Mouse (Mus musculus) liver, embryonic 13.5 days (tissue): ENCODE measurements around the gene Hspb7. TPM values are rescaled to one million over a fixed set of nuclear protein-coding genes. Genes with fewer than 3 reads are reported as not detected.

Experiments used
- ATAC-seq: fragments of 200-750 bp; cut with Nextera tagmentation; 2 replicates; pipeline ENCODE4 v1.8.0; 2017; ENCODE audit warnings: low read depth, mild to moderate bottlenecking, moderate number of reproducible peaks, moderate library complexity
- DNase-seq: peaks from one replicate; pipeline ENCODE4 v3.0.0; 2022
- H3K27ac ChIP-seq: fragments of 300-500 bp; sonication (generic); 2 replicates; pipeline ENCODE4 v1.5.1; 2015; ENCODE audit warnings: moderate library complexity, mild to moderate bottlenecking, inconsistent platforms
- H3K27me3 ChIP-seq: fragments of 300-500 bp; sonication (generic); 2 replicates; pipeline ENCODE4 v1.6.1; 2015; ENCODE audit warnings: mild to moderate bottlenecking, inconsistent platforms
- H3K36me3 ChIP-seq: fragments of 300-500 bp; sonication (generic); 2 replicates; pipeline ENCODE4 v1.6.1; 2015; ENCODE audit warnings: mild to moderate bottlenecking, inconsistent platforms
- H3K4me1 ChIP-seq: fragments of 300-500 bp; sonication (generic); replicated peaks from 2 replicates; pipeline ENCODE4 v1.6.1; 2015; ENCODE audit warnings: inconsistent platforms
- H3K4me2 ChIP-seq: fragments of 300-500 bp; sonication (generic); 2 replicates; pipeline ENCODE4 v1.6.1; 2015; ENCODE audit warnings: inconsistent platforms, mild to moderate bottlenecking, moderate library complexity
- H3K4me3 ChIP-seq: fragments of 300-500 bp; sonication (generic); replicated peaks from 2 replicates; pipeline ENCODE4 v1.5.1; 2015; ENCODE audit warnings: mild to moderate bottlenecking, inconsistent platforms
- H3K9ac ChIP-seq: fragments of 300-500 bp; sonication (generic); 2 replicates; pipeline ENCODE4 v1.6.1; 2015; ENCODE audit warnings: mild to moderate bottlenecking, inconsistent platforms
- H3K9me3 ChIP-seq: fragments of 300-500 bp; sonication (generic); replicated peaks from 2 replicates; pipeline ENCODE4 v1.6.1; 2016; ENCODE audit warnings: inconsistent platforms
- WGBS: fragments of 180-500 bp; shearing (Covaris S2); methylation state at CpG from one replicate; pipeline ENCODE4 v1.1.7; 2015; ENCODE audit not compliant: insufficient replicate concordance; 5-methylcytosine and 5-hydroxymethylcytosine counted together
- polyA plus RNA-seq: library from polyadenylated mRNA; unstranded; fragments of >200 nt; fragmentation: Nextera tagmentation; extraction: Ambion mirVana; gene quantifications from 2 replicates; pipeline ENCODE4 v1.2.1, GENCODE M21; 2015

The Hspb7 gene
- polyA plus RNA-seq, result 0.03 and 0.23 TPM in 2 replicates

DNA sequence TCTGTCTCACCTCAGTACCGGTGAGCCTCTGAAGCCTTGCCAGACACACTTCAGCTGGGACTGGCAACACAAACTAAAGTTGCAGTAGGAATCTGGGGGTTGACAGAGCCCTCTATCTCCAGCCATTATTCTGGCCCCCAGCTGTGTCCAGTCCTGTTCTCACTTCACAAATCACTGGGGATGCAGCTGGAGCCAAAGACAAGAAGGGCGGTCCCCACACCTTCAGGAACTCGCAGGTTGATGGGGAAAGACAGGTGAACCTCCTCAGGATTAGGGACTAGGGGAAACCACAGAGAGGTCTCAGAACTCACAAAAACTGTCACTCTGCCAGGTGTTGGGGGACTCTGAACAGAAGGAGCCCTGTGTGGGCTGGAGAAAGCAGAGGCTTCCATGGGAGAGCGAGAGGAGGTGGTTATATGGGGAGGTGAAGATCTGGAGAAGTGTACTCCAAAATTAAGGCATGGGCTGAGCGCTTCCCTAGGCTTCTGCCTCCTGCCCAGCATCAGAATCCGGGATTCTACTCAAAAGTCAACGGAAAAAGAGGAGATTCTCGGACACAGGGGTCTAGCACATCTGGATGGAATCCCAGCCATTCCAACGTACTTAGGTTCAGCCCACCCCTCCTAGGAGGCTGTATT lies at the start of gene Hspb7:
Gene Hspb7, plus strand, starts transcription at position 588 of the 638 bp plus-strand sequence.
- H3K9ac ChIP-seq, result no peak within 1 kb of the TSS
- H3K36me3 ChIP-seq, result no peaks in the 10 kb centered on the region
- no peak within 1 kb of the TSS for H3K4me2 ChIP-seq
- H3K27ac ChIP-seq, result no peak within 1 kb of the TSS
- DNase-seq (no peak), ATAC-seq (no peak)
- 44% methylated on average over 9 of the region's 9 CpGs for WGBS
- H3K27me3 ChIP-seq, result peaks cover 38% of the 10 kb centered on the region
- H3K4me3 ChIP-seq, result no peak within 1 kb of the TSS
- H3K4me1 ChIP-seq, result peaks cover 18% of the 10 kb centered on the region
- no peaks in the 10 kb centered on the region for H3K9me3 ChIP-seq

DNA sequence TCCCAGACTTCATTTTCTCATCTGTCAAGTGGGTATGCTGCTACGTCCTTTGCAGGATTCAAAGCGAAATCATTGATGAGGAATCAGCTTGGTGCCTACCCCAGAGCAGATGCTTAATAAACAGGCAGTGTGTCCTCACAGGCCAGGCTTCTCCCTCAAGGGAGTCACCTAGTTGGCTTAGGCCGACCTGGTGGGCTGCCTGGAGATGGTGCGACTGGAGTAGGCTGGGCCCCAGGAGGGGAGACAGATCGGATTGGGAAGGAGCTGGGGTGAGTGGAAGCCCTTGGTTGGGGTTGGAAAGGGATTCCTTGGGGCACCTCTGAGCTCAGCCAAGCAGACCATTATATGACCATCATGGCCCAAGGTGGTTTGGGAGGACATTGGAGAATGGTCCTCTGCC lies 48.2 kb upstream of the Hspb7 start:
- ATAC-seq (no peak), DNase-seq (no peak)
- H3K36me3 ChIP-seq, result no peaks in the 10 kb centered on the region
- H3K9me3 ChIP-seq, result no peaks in the 10 kb centered on the region
- H3K27me3 ChIP-seq, result peaks cover 36% of the 10 kb centered on the region
- WGBS, result 69% methylated on average over 5 of the region's 5 CpGs
- H3K4me1 ChIP-seq, result peaks cover 7% of the 10 kb centered on the region
- no peak overlapping the region for H3K4me2 ChIP-seq
- H3K27ac ChIP-seq, result no peak overlapping the region
- H3K9ac ChIP-seq, result no peak overlapping the region
- no peak overlapping the region for H3K4me3 ChIP-seq

DNA sequence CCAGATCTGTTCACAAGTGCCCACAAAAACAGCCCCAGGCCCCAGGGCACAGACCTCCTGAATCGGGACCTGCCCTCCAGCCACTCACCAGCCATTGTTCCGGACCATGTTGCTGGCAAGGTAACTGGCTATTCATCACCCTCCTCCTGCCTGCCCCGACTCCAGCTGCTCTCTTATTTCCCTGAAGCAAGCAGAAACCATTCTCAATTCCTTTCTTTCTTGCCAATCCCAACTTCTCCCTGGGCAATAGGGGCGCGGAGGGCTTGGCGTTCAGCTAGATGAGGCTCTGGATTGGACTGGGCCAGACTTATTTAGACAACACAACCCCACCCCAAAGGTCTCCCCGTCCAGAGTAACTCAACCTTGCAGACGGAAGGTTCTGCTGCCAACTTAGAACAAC lies 40.9 kb upstream of the Hspb7 start:
- Histone ChIP-seq H3K4me2 (no peak overlapping the region), H3K27ac (no peak overlapping the region), H3K4me1 (no peaks in the 10 kb centered on the region; the same call in 1 of the 2 replicates), H3K4me3 (no peak overlapping the region), H3K9me3 (no peaks in the 10 kb centered on the region), H3K9ac (no peak overlapping the region), H3K36me3 (no peaks in the 10 kb centered on the region), H3K27me3 (peaks cover 56% of the 10 kb centered on the region)
- DNase-seq (no peak), ATAC-seq (no peak)
- whole genome bisulfite sequencing, result 55% methylated on average over 8 of the region's 8 CpGs

DNA sequence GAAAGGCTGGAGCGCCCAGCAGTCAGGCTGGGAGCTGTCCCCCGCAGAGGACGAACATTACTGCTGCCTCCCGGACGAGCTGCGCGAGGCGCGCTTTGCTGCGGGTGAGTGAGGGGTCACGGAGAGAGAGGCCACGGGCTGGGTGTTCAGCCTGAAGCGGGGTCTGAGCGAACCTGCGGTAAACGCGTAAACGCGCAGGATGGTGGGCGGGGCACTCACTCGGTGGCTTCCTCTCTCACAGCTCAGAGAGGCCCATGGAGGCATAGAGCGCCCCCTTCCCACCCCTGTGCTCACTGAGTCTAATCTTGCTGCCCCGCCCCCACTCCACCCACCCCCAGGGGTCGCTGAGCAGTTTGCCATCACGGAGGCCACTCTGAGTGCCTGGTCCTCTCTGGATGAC lies 38.2 kb upstream of the Hspb7 start:
- WGBS, result under 1% methylated on average over 25 of the region's 25 CpGs
- peaks cover 55% of the 10 kb centered on the region for H3K27me3 ChIP-seq
- no peak overlapping the region for H3K9ac ChIP-seq
- no peak for DNase-seq
- H3K9me3 ChIP-seq, result no peaks in the 10 kb centered on the region
- ATAC-seq, result no peak
- no peaks in the 10 kb centered on the region for H3K36me3 ChIP-seq
- H3K4me1 ChIP-seq, result no peaks in the 10 kb centered on the region; the same call in 1 of the 2 replicates
- H3K4me3 ChIP-seq, result peak overlapping the region; percentile 30
- H3K4me2 ChIP-seq, result peak overlapping the region; percentile 49
- no peak overlapping the region for H3K27ac ChIP-seq

DNA sequence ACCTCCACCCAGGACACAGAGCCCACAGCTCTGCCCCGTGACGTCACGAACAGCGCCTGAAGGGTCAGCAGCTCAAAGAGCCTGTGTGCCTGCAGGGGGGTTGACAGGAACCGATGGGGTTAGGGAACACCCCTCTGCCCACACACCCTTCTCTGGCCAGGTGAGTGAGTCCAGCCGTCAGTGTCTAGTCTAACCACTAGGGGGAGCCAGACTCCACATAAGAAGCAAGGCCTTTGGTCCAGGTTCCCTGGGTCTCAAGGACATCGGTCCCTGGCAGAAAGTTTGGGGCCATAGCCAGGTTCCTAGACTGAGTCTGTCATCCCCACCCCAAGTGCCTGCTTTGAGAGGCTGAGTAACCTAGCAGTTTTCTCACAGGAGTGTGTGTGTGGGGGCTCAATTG lies 35.3 kb upstream of the Hspb7 start:
- H3K27ac ChIP-seq, result no peak overlapping the region
- H3K4me1 ChIP-seq, result no peaks in the 10 kb centered on the region; the same call in 1 of the 2 replicates
- H3K27me3 ChIP-seq, result peaks cover 46% of the 10 kb centered on the region
- no peak overlapping the region for H3K4me3 ChIP-seq
- peak; percentile 37 for DNase-seq
- no peak for ATAC-seq
- WGBS, result 4% methylated on average over 7 of the region's 7 CpGs
- H3K36me3 ChIP-seq, result no peaks in the 10 kb centered on the region
- H3K9ac ChIP-seq, result no peak overlapping the region
- no peaks in the 10 kb centered on the region for H3K9me3 ChIP-seq
- no peak overlapping the region for H3K4me2 ChIP-seq

DNA sequence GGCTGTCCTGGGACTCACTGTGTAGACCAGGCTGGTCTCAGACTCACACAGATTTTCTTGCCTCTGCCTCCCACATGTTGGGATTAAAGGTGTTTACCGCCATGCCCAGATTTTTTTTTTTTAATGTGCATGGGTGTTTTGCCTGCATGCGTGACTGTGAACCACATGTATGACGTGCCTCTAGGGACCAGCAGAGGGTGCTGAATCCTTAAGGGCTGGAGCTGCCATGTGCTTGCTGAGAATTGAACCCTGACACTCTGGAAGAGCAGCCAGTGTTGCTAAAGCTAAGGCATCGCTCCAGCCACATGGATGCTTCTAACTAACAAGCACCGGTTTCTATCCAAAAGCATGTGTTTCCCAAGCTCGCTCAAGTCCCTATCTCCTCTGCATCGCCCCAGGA lies 34.4 kb upstream of the Hspb7 start:
- Histone ChIP-seq H3K9ac (no peak overlapping the region), H3K4me3 (no peak overlapping the region), H3K36me3 (no peaks in the 10 kb centered on the region), H3K4me2 (no peak overlapping the region), H3K27ac (no peak overlapping the region), H3K27me3 (peaks cover 37% of the 10 kb centered on the region), H3K9me3 (no peaks in the 10 kb centered on the region), H3K4me1 (no peaks in the 10 kb centered on the region; the same call in 1 of the 2 replicates)
- no peak for ATAC-seq
- WGBS, result 50% methylated on average over 7 of the region's 7 CpGs
- no peak for DNase-seq

DNA sequence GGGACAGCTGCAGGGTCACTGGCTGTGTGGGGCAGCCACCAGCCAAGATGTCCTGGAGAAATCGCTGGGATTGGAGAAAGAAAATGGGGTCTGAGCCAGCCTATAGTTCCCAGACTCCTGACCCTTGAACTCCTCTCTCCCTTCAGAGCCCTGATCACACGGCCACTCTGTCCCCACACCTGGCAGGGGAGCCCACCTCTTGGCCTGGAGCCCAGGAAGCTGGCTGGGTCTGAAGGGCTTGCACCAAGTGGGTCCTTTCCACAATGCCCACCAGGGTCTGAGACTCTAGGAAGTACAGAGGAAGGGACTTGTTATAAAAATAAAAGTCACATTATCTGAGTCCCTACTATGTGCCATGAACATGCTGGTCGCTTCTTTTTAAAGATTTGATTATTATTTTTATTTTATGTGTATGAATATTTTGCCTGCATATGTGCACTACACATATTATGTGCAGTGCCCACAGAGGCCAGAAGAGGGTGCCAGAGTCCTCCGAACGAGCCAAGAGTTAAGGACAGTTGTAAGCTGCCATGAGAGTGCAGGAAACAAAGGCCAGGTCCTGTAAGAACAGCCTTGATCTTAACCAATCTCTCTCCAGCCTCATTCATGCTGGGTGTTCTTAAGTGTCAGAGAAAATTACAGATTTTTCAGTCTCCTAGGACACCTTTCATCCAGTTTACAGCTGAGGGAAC lies 33.3 kb upstream of the Hspb7 start:
- H3K9me3 ChIP-seq, result no peaks in the 10 kb centered on the region
- H3K4me1 ChIP-seq, result no peaks in the 10 kb centered on the region; the same call in 1 of the 2 replicates
- H3K4me2 ChIP-seq, result no peak overlapping the region
- 11% methylated on average over 5 of the region's 5 CpGs for WGBS
- no peaks in the 10 kb centered on the region for H3K36me3 ChIP-seq
- DNase-seq, result peak; percentile 50
- H3K9ac ChIP-seq, result no peak overlapping the region
- no peak for ATAC-seq
- peaks cover 26% of the 10 kb centered on the region for H3K27me3 ChIP-seq
- no peak overlapping the region for H3K27ac ChIP-seq
- no peak overlapping the region for H3K4me3 ChIP-seq

DNA sequence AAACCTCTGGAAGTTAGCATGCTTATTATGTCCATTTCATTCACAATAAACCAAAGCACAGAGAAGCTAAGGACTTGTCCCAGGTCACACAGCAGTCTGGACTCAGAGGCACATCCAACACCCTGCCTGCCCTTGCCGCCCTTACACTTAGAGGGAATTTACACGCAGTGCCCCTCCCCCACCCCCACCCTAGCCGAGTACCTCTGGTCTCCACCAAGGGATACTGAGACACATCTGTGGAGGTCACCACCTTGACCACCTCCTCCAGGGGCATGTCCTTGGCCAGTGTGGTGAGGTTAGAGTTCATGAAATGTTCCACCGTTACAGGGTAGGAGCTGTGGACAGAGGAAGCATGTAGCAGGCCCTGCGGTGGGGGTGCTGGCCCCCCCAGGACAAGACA lies 32.6 kb upstream of the Hspb7 start:
- Histone ChIP-seq H3K4me3 (no peak overlapping the region), H3K4me2 (no peak overlapping the region), H3K27ac (no peak overlapping the region), H3K27me3 (peaks cover 22% of the 10 kb centered on the region), H3K4me1 (no peaks in the 10 kb centered on the region), H3K9me3 (no peaks in the 10 kb centered on the region), H3K9ac (no peak overlapping the region), H3K36me3 (no peaks in the 10 kb centered on the region)
- no peak for ATAC-seq
- WGBS, result 49% methylated on average over 5 of the region's 5 CpGs
- no peak for DNase-seq

DNA sequence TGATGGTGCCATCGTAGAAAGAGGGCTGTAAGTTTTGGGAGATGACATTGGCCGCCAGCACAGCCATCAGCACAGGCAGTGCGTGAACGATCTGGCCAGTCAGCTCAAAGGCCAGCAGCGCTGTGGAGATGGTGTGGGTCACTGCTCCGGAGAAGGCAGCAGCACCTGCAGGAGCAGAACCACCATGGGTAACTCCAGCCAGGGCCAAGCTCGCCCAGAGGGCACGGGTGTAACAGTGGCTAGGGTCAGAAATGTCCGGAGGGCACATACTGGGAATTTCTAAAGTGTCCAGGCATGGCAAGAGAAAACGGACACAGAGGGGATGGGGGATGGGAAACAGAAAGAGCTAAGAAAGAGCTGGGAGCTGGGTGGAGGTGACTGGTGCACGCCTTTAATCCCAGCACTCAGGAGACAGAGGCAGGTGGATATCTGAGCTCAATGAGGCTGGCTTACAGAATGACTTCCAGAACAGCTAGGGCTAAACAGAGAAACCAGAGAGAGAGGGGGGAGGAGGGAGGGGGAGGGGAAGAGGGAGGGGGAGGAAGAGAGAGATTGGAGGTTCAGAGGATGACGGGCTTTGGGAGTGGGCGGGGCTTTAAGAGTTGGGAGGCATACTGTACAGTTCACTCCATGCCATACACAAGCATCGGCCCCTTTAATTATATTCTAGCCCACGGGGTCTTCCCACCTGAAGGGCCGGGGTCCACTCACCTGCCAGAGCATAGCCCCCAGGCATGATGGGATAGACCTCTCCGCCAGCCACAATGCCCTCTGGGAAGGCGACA lies 31.0 kb upstream of the Hspb7 start:
- Histone ChIP-seq H3K9me3 (no peaks in the 10 kb centered on the region), H3K4me2 (no peak overlapping the region), H3K4me3 (no peak overlapping the region), H3K27ac (no peak overlapping the region), H3K36me3 (no peaks in the 10 kb centered on the region), H3K27me3 (peaks cover 7% of the 10 kb centered on the region), H3K9ac (no peak overlapping the region), H3K4me1 (no peaks in the 10 kb centered on the region)
- 53% methylated on average over 18 of the region's 18 CpGs for WGBS
- no peak for DNase-seq
- no peak for ATAC-seq

DNA sequence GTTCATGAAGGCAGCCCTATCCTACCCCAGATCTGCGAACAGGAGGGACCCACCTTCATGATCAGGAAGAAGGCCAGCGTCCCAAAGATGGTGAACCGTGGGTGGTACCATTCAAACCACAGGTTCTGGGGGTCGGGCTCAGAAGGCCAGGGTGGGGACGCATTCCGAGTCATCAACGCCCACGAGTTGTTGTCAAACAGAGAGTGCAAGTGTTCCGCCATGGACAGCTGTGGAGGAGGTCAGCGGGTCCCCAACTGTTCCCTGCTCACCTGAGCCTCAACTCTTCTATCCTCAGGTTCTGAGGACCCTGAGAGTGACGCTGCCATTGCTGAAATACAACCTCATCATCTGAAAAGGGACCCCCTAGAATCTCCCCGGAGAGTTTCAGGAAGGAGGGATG lies 29.3 kb upstream of the Hspb7 start:
- ATAC-seq (no peak), DNase-seq (no peak)
- Histone ChIP-seq H3K27me3 (peaks cover 10% of the 10 kb centered on the region; the same call in 1 of the 2 replicates), H3K9ac (no peak overlapping the region), H3K4me1 (no peaks in the 10 kb centered on the region), H3K4me2 (no peak overlapping the region), H3K4me3 (no peak overlapping the region), H3K27ac (no peak overlapping the region), H3K9me3 (no peaks in the 10 kb centered on the region), H3K36me3 (no peaks in the 10 kb centered on the region)
- WGBS, result 55% methylated on average over 12 of the region's 12 CpGs

DNA sequence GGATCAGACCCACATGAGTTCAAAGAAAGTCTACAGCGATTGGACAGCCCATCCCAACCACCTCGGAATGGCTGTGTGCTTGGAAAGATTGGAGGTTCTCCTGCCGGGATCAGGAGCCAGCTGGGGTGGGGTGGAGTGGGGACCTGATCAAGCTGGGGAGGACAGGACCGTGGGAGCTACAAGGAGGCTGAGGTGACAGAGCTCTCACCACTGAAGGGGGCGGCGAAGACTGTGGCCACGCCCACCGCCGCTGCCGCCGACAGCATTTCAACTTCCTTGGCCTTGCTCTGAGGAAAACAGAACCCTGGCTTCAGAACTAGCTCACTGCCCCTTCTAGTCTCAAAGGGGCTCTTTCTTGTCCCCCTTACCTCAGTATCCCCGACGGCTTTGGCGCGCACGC lies 25.8 kb upstream of the Hspb7 start:
- Histone ChIP-seq H3K9me3 (no peaks in the 10 kb centered on the region), H3K36me3 (no peaks in the 10 kb centered on the region), H3K27me3 (peaks cover 25% of the 10 kb centered on the region), H3K4me2 (no peak overlapping the region), H3K27ac (no peak overlapping the region), H3K9ac (no peak overlapping the region), H3K4me3 (no peak overlapping the region), H3K4me1 (no peaks in the 10 kb centered on the region)
- ATAC-seq, result no peak
- no peak for DNase-seq
- 15% methylated on average over 16 of the region's 16 CpGs for WGBS
